ENCODE assay signal across 24 mouse cellular contexts in genomic region chr5:95976299-95976698, GRCm38 (mm10). TPM values are rescaled to one million over a fixed set of nuclear protein-coding genes. Genes with fewer than 3 reads are reported as not detected.
"Had no signal": no experiment of that assay in that cellular context is flagged by ENCODE, and none has a peak within 500 bp of the region (broad histone marks: within the 10 kb centered on the region; RNA-seq: fewer than 3 reads in every experiment).

No protein-coding gene starts in this region.

- H3K9ac ChIP-seq: forebrain, postnatal 0 days; heart, embryonic 12.5 days; kidney, embryonic 15.5 days; limb, embryonic 13.5 days; limb, embryonic 15.5 days; liver, embryonic 12.5 days; liver, embryonic 14.5 days had no signal

- H3K4me1 ChIP-seq: heart, embryonic 10.5 days; heart, embryonic 12.5 days; kidney, embryonic 15.5 days; limb, embryonic 13.5 days; limb, embryonic 15.5 days; liver, embryonic 12.5 days had no signal

- ATAC-seq: forebrain, postnatal 0 days; hindbrain, postnatal 0 days; intestine, embryonic 16.5 days; liver, embryonic 12.5 days had no signal

- H3K27ac ChIP-seq: heart, embryonic 10.5 days; hindbrain, postnatal 0 days; kidney, embryonic 15.5 days; kidney, postnatal 0 days; limb, embryonic 13.5 days; limb, embryonic 15.5 days; liver, embryonic 12.5 days; liver, embryonic 14.5 days had no signal

- H3K9me3 ChIP-seq: heart, embryonic 10.5 days; heart, embryonic 12.5 days; kidney, embryonic 15.5 days; limb, embryonic 13.5 days; limb, embryonic 15.5 days; liver, embryonic 12.5 days had no signal

- H3K4me3 ChIP-seq: heart, embryonic 10.5 days; heart, embryonic 12.5 days; kidney, embryonic 15.5 days; limb, embryonic 13.5 days; limb, embryonic 15.5 days; liver, embryonic 12.5 days had no signal

- H3K36me3 ChIP-seq: heart, embryonic 10.5 days; heart, embryonic 12.5 days; kidney, embryonic 15.5 days; limb, embryonic 13.5 days; limb, embryonic 15.5 days; liver, embryonic 12.5 days had no signal

- H3K4me2 ChIP-seq: heart, embryonic 12.5 days; kidney, embryonic 15.5 days; limb, embryonic 13.5 days; limb, embryonic 15.5 days; liver, embryonic 12.5 days had no signal

- DNase-seq: forebrain, postnatal 0 days; gastrocnemius, postnatal 14 days; gastrocnemius, postnatal 36 days; heart, adult 18-20 months; heart, postnatal 10 days; heart, postnatal 36 days; kidney, adult 11 months; kidney, adult 2 months; kidney, adult 9 months; kidney, postnatal 14 days; kidney, postnatal 36 days; layer of hippocampus, postnatal 36 days; left cerebral cortex, postnatal 4 days had no signal

- H3K27me3 ChIP-seq: kidney, embryonic 15.5 days; limb, embryonic 13.5 days; limb, embryonic 15.5 days had no signal

RNA-seq across cellular contexts. Expression of gene Cxcl13, which starts 19.5 kb away (rescaled TPM):
- polyA plus RNA-seq: limb, embryonic 11.5 days had no signal
